Mouse (Mus musculus) large intestine, adult 2 months (tissue): ENCODE data around the gene Mmp10. TPM values are rescaled to one million over a fixed set of nuclear protein-coding genes. Genes with fewer than 3 reads are reported as not detected.

Experiments used
- DNase-seq: peaks from one replicate; pipeline ENCODE4 v3.0.0-alpha.2; 2012; ENCODE audit warnings: low read depth, low spot score
- WGBS: fragments of 180-500 bp; shearing (Covaris S2); methylation state at CpG from one replicate; pipeline ENCODE4 v1.1.7; 2018; 5-methylcytosine and 5-hydroxymethylcytosine counted together
- polyA plus RNA-seq: library from polyadenylated mRNA; depleted of rRNA; stranded (reverse); fragments of >200 nt; gene quantifications from 2 replicates; pipeline ENCODE4 v1.2.3, GENCODE M21; 2012; rRNA removed

Mmp10 gene
- polyA plus RNA-seq = 10.5 and 14.3 TPM in 2 replicates

GRCm38 (mm10) chr9:7502051-7502450, at the start of gene Mmp10:
TSS of gene Mmp10 (plus strand) at chr9:7502352.
- no peak for DNase-seq
- WGBS = 78% methylated on average over 3 of the region's 3 CpGs

DNA sequence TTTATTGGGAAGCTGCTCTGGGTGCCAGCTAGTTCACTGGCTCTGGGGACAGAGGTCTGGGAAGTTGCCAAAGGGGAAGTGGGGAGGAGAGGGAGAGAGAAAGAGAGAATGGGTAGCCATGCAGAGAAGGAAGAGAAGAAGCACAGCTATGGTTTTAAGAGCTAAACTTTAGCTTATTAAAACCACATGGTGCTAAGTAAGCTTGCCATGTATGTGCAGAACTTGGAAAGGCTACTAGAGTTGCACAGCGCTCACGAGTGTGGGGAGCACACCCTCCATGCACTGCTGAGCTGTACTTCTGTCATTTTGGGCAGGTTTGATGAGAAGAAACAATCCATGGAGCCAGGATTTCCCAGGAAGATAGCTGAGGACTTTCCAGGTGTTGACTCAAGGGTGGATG, 48.9 kb upstream of the Mmp10 start:
- 79% methylated on average over 2 of the region's 2 CpGs for WGBS

GRCm38 (mm10) chr9:7470262-7470661, 31.9 kb upstream of the Mmp10 start:
- WGBS = 94% methylated on average over 1 of the region's 1 CpGs

More for the DNA sequence above, 48.9 kb upstream of the Mmp10 start:
- no peak for DNase-seq

GRCm38 (mm10) chr9:7483684-7484394, 18.3 kb upstream of the Mmp10 start:
- DNase-seq = no peak
- WGBS = 67% methylated on average over 5 of the region's 5 CpGs

More at GRCm38 (mm10) chr9:7470262-7470661, 31.9 kb upstream of the Mmp10 start:
- DNase-seq = no peak

DNA sequence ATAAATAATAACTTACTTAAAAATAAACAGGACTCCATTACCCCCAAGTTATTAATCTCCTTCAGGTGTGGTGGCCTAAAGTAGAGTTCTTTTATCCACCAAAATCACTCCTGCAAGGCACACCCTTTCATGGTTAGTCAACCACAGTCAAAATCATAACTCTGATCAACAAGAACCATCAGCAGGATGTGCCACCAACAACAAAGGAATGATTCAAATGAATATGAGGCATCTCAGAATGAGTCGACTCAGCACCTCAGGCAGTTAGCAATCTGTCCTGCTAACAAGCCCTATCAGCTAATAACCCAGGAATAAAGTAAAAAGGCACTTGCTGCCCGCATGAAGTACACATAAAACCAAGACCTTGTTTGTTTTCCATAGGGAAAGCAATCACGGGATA, 1.0 kb upstream of the Mmp10 start:
- 73% methylated on average over 3 of the region's 3 CpGs for WGBS
- no peak for DNase-seq

DNA sequence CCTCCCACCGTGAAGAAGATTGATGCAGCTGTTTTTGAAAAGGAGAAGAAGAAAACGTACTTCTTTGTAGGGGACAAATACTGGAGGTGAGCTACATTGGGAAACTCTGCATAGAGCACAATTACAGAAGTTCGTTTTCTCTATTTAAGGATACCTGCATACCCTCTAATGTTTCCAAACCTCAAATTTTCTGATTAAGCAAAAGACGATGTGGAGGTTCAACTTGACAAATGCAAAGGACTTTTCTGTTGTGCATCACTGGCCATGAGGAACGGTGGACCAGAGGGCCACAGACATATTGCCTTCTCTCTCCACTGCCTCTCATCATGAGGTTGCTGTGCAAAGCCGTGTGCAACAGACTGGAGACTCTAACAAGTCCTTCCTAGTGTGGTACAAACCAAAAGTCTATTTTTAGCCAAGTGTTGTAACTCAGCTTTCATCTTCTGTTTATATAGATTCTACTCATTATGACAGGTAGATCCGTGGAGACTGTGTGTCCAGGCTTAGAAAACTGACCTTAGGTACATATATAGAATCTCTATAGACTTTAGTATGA, 5.2 kb downstream of the Mmp10 start:
- no peak for DNase-seq
- WGBS = 74% methylated on average over 7 of the region's 7 CpGs

GRCm38 (mm10) chr9:7509619-7510233, 7.6 kb downstream of the Mmp10 start:
- 54% methylated on average over 10 of the region's 10 CpGs for WGBS
- DNase-seq = no peak

DNA sequence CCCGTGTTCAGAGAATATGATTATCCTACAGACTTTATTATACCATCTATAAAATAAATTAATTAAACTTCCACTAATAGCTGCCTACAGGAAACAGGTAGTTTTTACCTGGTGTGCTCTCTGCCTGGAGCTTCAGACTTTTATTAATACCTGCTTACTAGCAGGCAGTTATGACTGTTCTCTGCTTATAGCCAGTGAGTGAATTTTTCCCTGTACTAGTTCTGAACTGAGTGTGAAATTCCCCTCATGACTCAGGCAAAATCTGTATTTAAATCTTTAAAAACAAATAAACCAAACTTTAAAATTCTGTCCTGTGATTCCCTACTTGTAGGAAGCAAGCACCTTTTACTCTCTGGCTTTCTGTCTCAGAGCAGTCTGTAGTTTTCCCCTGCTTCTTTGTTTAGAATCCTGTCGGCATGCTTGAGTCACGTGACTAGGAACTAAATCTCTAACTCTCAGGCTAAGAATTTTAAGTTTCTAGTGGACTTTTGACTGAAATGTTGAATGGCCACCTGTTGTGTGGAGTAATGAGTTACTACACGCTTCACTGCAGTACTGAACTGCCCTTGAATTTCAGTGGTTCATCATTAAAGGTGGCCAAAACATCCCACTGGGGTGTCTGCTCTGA, 15.9 kb downstream of the Mmp10 start:
- DNase-seq = no peak
- 58% methylated on average over 4 of the region's 4 CpGs for WGBS

DNA sequence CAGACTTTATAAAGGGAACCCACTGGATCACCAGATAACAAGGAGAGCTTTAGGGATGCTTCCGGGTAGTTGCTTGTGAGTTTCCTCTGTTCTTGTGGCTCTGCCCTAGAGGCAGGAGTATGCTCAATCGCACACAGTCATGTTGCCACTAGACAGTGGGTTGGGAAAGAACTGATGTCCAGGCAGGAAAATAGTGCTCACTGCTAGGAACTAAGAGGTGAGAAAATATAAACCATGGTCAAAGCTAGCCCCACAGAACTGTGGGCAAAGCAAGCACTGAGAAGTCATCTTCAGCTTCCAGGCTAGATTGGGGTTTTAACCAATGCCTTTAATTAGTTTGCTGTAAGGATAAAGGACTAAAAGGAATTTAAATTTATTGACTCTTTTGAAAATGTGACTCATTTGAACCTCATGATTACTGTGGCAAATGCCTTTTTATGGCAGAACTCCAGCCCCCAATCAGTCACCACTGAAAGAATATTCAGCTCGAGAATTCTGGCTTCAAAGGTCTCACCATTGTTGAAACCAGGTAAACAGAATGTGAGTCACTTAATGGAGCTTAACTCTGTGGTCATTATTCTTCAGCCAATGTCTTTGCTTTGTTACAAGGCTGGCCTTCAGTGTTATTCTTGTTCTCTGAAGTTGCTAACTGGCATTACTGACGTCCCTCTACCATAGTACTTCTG, 24.2 kb downstream of the Mmp10 start:
- no peak for DNase-seq
- WGBS = 48% methylated on average over 4 of the region's 4 CpGs

- DNase-seq = no peak
Measured at GRCm38 (mm10) chr9:7542763-7543162, 40.6 kb downstream of the Mmp10 start.

GRCm38 (mm10) chr9:7544923-7545457, 42.8 kb downstream of the Mmp10 start:
- DNase-seq = no peak
- 55% methylated on average over 1 of the region's 1 CpGs for whole genome bisulfite sequencing

- 43% methylated on average over 1 of the region's 1 CpGs for WGBS
Measured at GRCm38 (mm10) chr9:7545471-7545870, 43.3 kb downstream of the Mmp10 start.

GRCm38 (mm10) chr9:7545920-7546319, 43.8 kb downstream of the Mmp10 start:
- DNase-seq = no peak
- WGBS = 88% methylated on average over 7 of the region's 7 CpGs

More at GRCm38 (mm10) chr9:7545471-7545870, 43.3 kb downstream of the Mmp10 start:
- no peak for DNase-seq

GRCm38 (mm10) chr9:7551943-7552342, 49.8 kb downstream of the Mmp10 start:
- no peak for DNase-seq

GRCm38 (mm10) chr9:7553536-7553935, 51.4 kb downstream of the Mmp10 start:
- no peak for DNase-seq
- WGBS = 52% methylated on average over 3 of the region's 3 CpGs

DNA sequence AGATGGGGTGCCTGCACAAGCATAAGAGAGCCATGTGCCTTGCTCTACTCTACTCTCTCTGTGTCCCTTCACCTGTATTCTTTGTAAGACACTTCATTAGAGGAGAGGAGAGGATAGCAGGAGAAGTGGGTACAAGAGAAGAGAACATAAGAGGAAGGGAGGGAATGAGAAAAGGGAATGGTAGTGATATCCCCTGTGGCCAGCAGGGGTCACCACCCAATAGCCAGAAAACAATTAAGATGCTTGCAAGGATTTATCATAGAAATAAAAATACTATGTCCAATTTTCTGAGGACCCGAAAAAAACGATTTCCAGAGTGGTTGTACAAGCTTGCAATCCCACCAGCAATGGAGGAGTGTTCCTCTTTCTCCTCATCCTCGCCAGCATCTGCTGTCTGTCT, 52.2 kb downstream of the Mmp10 start:
- DNase-seq = peak; percentile 4
- 34% methylated on average over 3 of the region's 3 CpGs for WGBS

- 69% methylated on average over 8 of the region's 8 CpGs for WGBS
- DNase-seq = no peak
Measured at GRCm38 (mm10) chr9:7558221-7559017, 56.3 kb downstream of the Mmp10 start, which contains the start of gene Mmp8. TSS of gene Mmp8 (plus strand) at chr9:7558456.
